Mouse (Mus musculus) MEL (cell line): Measurements from ENCODE around the gene Bcl11b. TPM values are rescaled to one million over a fixed set of nuclear protein-coding genes. Genes with fewer than 3 reads are reported as not detected.

ENCODE experiments used
- DNase-seq: peaks from one replicate; pipeline ENCODE4 v3.0.0; 2011; ENCODE audit warnings: low read depth, low spot score
- H3K27ac ChIP-seq: 2 replicates; pipeline ENCODE4 v1.5.1; 2012; ENCODE audit warnings: low read depth, mild to moderate bottlenecking, control low read depth, low read length, moderate library complexity; ENCODE audit not compliant: control insufficient read depth
- H3K27me3 ChIP-seq, 2 experiments: fragments of 150-350 bp in 1 of 2; sonication (generic) in 1 of 2; 2 replicates each; pipeline ENCODE4 v1.6.1; 2012; ENCODE audit warnings: low read length in 2 of 2, mild to moderate bottlenecking in 2 of 2, improper control_type of control experiment in 1 of 2, moderate library complexity in 1 of 2; ENCODE audit not compliant: insufficient read depth in 2 of 2, control insufficient read depth in 1 of 2
- H3K36me3 ChIP-seq, 2 experiments: 2 replicates each; pipeline ENCODE4 v1.6.1; 2012 to 2014; ENCODE audit warnings: low read length in 2 of 2, improper control_type of control experiment in 1 of 2, inconsistent platforms in 1 of 2, mild to moderate bottlenecking in 1 of 2; ENCODE audit not compliant: insufficient read depth in 2 of 2, control insufficient read depth in 1 of 2
- H3K4me1 ChIP-seq, 2 experiments: fragments of 150-350 bp in 1 of 2; sonication (generic) in 1 of 2; 2 replicates each; pipeline ENCODE4 v1.6.1; 2012; ENCODE audit warnings: low read length in 2 of 2, improper control_type of control experiment in 1 of 2, mild to moderate bottlenecking in 1 of 2; ENCODE audit not compliant: insufficient read depth in 2 of 2, control insufficient read depth in 1 of 2
- H3K4me3 ChIP-seq, 2 experiments: fragments of 150-350 bp in 1 of 2; sonication (generic) in 1 of 2; 2 replicates each; pipeline ENCODE4 v1.5.1; 2012; ENCODE audit warnings: low read depth in 2 of 2, low read length in 2 of 2, mild to moderate bottlenecking in 2 of 2, moderate library complexity in 2 of 2, control low read depth in 1 of 2, improper control_type of control experiment in 1 of 2; ENCODE audit not compliant: control insufficient read depth in 1 of 2, insufficient read depth in 1 of 2
- H3K79me2 ChIP-seq: 2 replicates; pipeline ENCODE4 v1.6.1; 2012; ENCODE audit warnings: mild to moderate bottlenecking, low read length, moderate library complexity; ENCODE audit not compliant: control insufficient read depth, poor library complexity, insufficient read depth
- H3K9ac ChIP-seq: 2 replicates; pipeline ENCODE4 v1.6.1; 2012; ENCODE audit warnings: low read depth, mild to moderate bottlenecking, control low read depth, low read length, moderate library complexity; ENCODE audit not compliant: control insufficient read depth, poor library complexity, severe bottlenecking
- H3K9me3 ChIP-seq: fragments of 150-350 bp; sonication (generic); replicated peaks from 2 replicates; pipeline ENCODE4 v1.6.1; 2012; ENCODE audit warnings: mild to moderate bottlenecking, low read length, improper control_type of control experiment, moderate library complexity; ENCODE audit not compliant: insufficient read depth
- BHLHE40 ChIP-seq: IDR thresholded peaks from 2 replicates; pipeline ENCODE4 v1.6.1; 2012; ENCODE audit warnings: low read depth, mild to moderate bottlenecking, inconsistent platforms, low read length, improper control_type of control experiment, borderline replicate concordance
- CHD2 ChIP-seq: IDR thresholded peaks from 2 replicates; pipeline ENCODE4 v1.6.1; 2011; ENCODE audit warnings: low read length, improper control_type of control experiment
- EP300 ChIP-seq, 2 experiments: IDR thresholded peaks; 2 replicates each; pipeline ENCODE4 v1.6.1; 2011; ENCODE audit warnings: improper control_type of control experiment in 2 of 2, low read length in 2 of 2, low read depth in 1 of 2, mild to moderate bottlenecking in 1 of 2
- GABPA ChIP-seq: IDR thresholded peaks from 2 replicates; pipeline ENCODE4 v1.6.1; 2012; ENCODE audit warnings: low read depth, mild to moderate bottlenecking, inconsistent platforms, low read length, improper control_type of control experiment, moderate library complexity
- JUND ChIP-seq: IDR thresholded peaks from 2 replicates; pipeline ENCODE4 v1.6.1; 2011; ENCODE audit warnings: low read depth, mild to moderate bottlenecking, improper control_type of control experiment, low read length
- KAT2A ChIP-seq: conservative IDR thresholded peaks from 2 replicates; pipeline ENCODE4 v1.6.1; 2012; ENCODE audit warnings: low read depth, low read length, improper control_type of control experiment, inconsistent platforms
- MAFK ChIP-seq: IDR thresholded peaks from 2 replicates; pipeline ENCODE4 v1.6.1; 2011; ENCODE audit warnings: low read depth, mild to moderate bottlenecking, low read length, improper control_type of control experiment, borderline replicate concordance
- MEF2A ChIP-seq: IDR thresholded peaks from 2 replicates; pipeline ENCODE4 v1.6.1; 2014; ENCODE audit warnings: low read depth, mild to moderate bottlenecking, inconsistent platforms, low read length, improper control_type of control experiment; ENCODE audit not compliant: poor library complexity, insufficient replicate concordance, severe bottlenecking; ENCODE audit errors: extremely low read depth
- POLR2AphosphoS5 ChIP-seq: IDR thresholded peaks from 2 replicates; pipeline ENCODE4 v1.6.1; 2012; ENCODE audit warnings: low read depth, borderline replicate concordance, mild to moderate bottlenecking, inconsistent platforms, low read length, moderate library complexity, mixed read lengths
- RAD21 ChIP-seq: IDR thresholded peaks from 2 replicates; pipeline ENCODE4 v1.6.1; 2011; ENCODE audit warnings: mild to moderate bottlenecking, low read depth, low read length, improper control_type of control experiment
- SMC3 ChIP-seq: IDR thresholded peaks from 2 replicates; pipeline ENCODE4 v1.6.1; 2011; ENCODE audit warnings: low read depth, low read length, improper control_type of control experiment
- TAL1 ChIP-seq: IDR thresholded peaks from 2 replicates; pipeline ENCODE4 v1.6.1; 2012; ENCODE audit warnings: mild to moderate bottlenecking, inconsistent platforms, low read length, moderate library complexity, mixed read lengths
- ZMIZ1 ChIP-seq: IDR thresholded peaks from 2 replicates; pipeline ENCODE4 v1.6.1; 2012; ENCODE audit warnings: low read depth, mild to moderate bottlenecking, inconsistent platforms, low read length, improper control_type of control experiment, moderate library complexity
- ZNF384 ChIP-seq: IDR thresholded peaks from 2 replicates; pipeline ENCODE4 v1.6.1; 2012; ENCODE audit warnings: low read depth, mild to moderate bottlenecking, inconsistent platforms, low read length, improper control_type of control experiment
- polyA plus RNA-seq, 2 experiments: library from polyadenylated mRNA; stranded (reverse) in 1 of 2; unstranded in 1 of 2; fragments of >175 nt in 1 of 2; fragments of >200 nt in 1 of 2; gene quantifications; 2 replicates each; pipeline versions ENCODE4 v1.2.1 to v1.2.4; 2012; ENCODE audit warnings: low replicate concordance in 2 of 2, low read depth in 1 of 2; ENCODE audit not compliant: insufficient read length in 2 of 2, insufficient read depth in 1 of 2, missing spikeins in 1 of 2
- total RNA-seq: library from RNA; depleted of rRNA; stranded (reverse); fragments of 300-350 nt; gene quantifications from 2 replicates; pipeline ENCODE4 v1.2.3, GENCODE M21; 2012

The Bcl11b gene
- total and polyA plus RNA-seq, 3 experiments, result not detected

GRCm38 (mm10) chr12:107889841-107890240 lies 113.6 kb downstream of the Bcl11b start:
- no peaks in the 10 kb centered on the region for H3K9me3 ChIP-seq
- no peak for DNase-seq

GRCm38 (mm10) chr12:107888646-107889045 lies 114.8 kb downstream of the Bcl11b start:
- Histone ChIP-seq H3K79me2 (no peaks in the 10 kb centered on the region), H3K9me3 (no peaks in the 10 kb centered on the region), H3K27me3 (no peaks in the 10 kb centered on the region), H3K36me3 (no peaks in the 10 kb centered on the region), H3K27ac (no peak overlapping the region), H3K4me1 (no peaks in the 10 kb centered on the region)
- no peak for TF ChIP-seq RAD21
- TF ChIP-seq POLR2AphosphoS5, result no peak
- TF ChIP-seq SMC3, result no peak
- TF ChIP-seq JUND, result no peak
- TF ChIP-seq EP300 (IDR thresholded peaks at IDR 0.05; ENCODE audit: low read depth in 1 of 2, low read length in 2 of 2), result no peak
- no peak for TF ChIP-seq CHD2
- no peak for TF ChIP-seq KAT2A
- TF ChIP-seq, all 39 proteins: peak for 0
- DNase-seq, result no peak
- no peak overlapping the region for H3K9ac ChIP-seq
- H3K4me3 ChIP-seq, result no peak overlapping the region

More at GRCm38 (mm10) chr12:107889841-107890240, 113.6 kb downstream of the Bcl11b start:
- Histone ChIP-seq H3K79me2 (no peaks in the 10 kb centered on the region), H3K27ac (no peak overlapping the region), H3K4me1 (no peaks in the 10 kb centered on the region), H3K9ac (no peak overlapping the region), H3K27me3 (no peaks in the 10 kb centered on the region), H3K4me3 (no peak overlapping the region), H3K36me3 (no peaks in the 10 kb centered on the region)
- TF ChIP-seq BHLHE40, result no peak
- no peak for TF ChIP-seq ZMIZ1
- TF ChIP-seq ZNF384, result no peak
- TF ChIP-seq GABPA, result no peak
- TF ChIP-seq MAFK, result no peak
- TF ChIP-seq MEF2A, result no peak
- TF ChIP-seq SMC3, result no peak

- no peak for DNase-seq
- TF ChIP-seq BHLHE40, result no peak
- no peak for TF ChIP-seq TAL1
- TF ChIP-seq GABPA, result no peak
- TF ChIP-seq ZNF384, result no peak
- TF ChIP-seq, all 39 proteins: peak for 0
- H3K27ac ChIP-seq, result no peak overlapping the region
- no peak overlapping the region for H3K4me3 ChIP-seq
- H3K36me3 ChIP-seq, result no peaks in the 10 kb centered on the region
- no peak overlapping the region for H3K9ac ChIP-seq
- H3K9me3 ChIP-seq, result no peaks in the 10 kb centered on the region
- H3K27me3 ChIP-seq, result no peaks in the 10 kb centered on the region
- no peaks in the 10 kb centered on the region for H3K79me2 ChIP-seq
- no peaks in the 10 kb centered on the region for H3K4me1 ChIP-seq
These were observed 115.4 kb downstream of the Bcl11b start for GRCm38 (mm10) chr12:107888049-107888448.
